Mouse (Mus musculus) skeletal muscle tissue, postnatal 0 days (tissue): ENCODE data around the gene Casp2. TPM values are rescaled to one million over a fixed set of nuclear protein-coding genes. Genes with fewer than 3 reads are reported as not detected.

Experiments used
- polyA plus RNA-seq: library from polyadenylated mRNA; unstranded; fragments of >200 nt; fragmentation: Nextera tagmentation; extraction: Ambion mirVana; gene quantifications from 2 replicates; pipeline ENCODE4 v1.2.1, GENCODE M21; 2015

Gene Casp2
- 10.2 and 10.5 TPM in 2 replicates for polyA plus RNA-seq

GRCm38 (mm10) chr6:42264626-42265312 lies at the start of gene Casp2:
Gene Casp2, plus strand, starts transcription at chr6:42264985.

GRCm38 (mm10) chr6:42215028-42215427 lies 49.8 kb upstream of the Casp2 start, which contains the start of gene Tas2r144:
Gene Tas2r144, plus strand, starts transcription at chr6:42215328.

GRCm38 (mm10) chr6:42245711-42246353 lies 19.0 kb upstream of the Casp2 start, which contains the start of gene Gstk1:
Gene Gstk1, plus strand, starts transcription at chr6:42245935.

DNA sequence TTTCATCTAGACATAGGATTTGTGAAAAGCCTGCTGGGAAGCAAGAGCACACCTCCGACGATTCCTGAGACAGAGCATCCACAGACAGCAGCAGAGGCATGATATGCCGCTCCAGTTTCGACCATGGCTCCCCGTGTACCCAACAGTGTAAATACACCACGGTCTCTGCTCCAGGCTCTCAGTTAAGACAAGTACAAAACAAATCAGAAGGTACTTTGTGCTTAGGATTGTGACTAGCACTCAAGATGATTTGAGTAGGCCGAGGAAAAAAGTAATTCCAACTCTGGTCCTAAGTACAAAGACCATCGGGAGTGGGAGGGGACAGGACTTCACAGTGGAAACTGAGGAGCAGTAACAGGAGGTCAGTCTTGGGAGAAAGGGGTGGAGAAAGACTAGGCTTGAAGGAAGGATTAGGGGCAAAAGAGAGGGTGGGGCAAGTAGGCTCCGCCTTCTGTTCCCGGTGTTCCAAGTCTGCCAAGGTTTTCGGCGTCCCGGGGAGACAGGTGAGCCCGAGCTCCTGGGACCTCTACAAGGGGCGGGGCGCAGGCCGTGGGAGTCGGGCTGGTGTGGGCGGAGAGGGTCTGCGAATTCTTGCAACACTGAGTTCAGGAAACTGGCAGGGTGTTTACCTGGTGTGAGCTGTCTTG lies 3.1 kb upstream of the Casp2 start, which contains the start of gene Tmem139:
TSS of gene Tmem139 (plus strand) at position 447 of the 647 bp plus-strand sequence.

GRCm38 (mm10) chr6:42286448-42286847 lies 21.7 kb downstream of the Casp2 start, which contains the start of gene Clcn1:
Gene Clcn1, plus strand, starts transcription at chr6:42286685.

GRCm38 (mm10) chr6:42324482-42325267 lies 59.9 kb downstream of the Casp2 start, which contains the start of gene Fam131b:
Gene Fam131b, minus strand, starts transcription at chr6:42324643.

Other genes with a start within 250 kb of the Casp2 start
- not detected in 2 replicates for gene Sva, start 226.6 kb upstream of the Casp2 start, polyA plus RNA-seq
- gene Tas2r139, start 124.0 kb upstream of the Casp2 start, polyA plus RNA-seq, result not detected in 2 replicates
- not detected in 2 replicates for gene Tas2r144, start 49.7 kb upstream of the Casp2 start, polyA plus RNA-seq
- gene Gstk1, start 19.1 kb upstream of the Casp2 start, polyA plus RNA-seq, result 10.9 and 13.3 TPM in 2 replicates
- gene Tmem139, start 3.0 kb upstream of the Casp2 start, polyA plus RNA-seq, result 0.22 TPM in 1 of 2 replicates, not detected in the other
- gene Clcn1, start 21.7 kb downstream of the Casp2 start, polyA plus RNA-seq, result 9.9 and 12.2 TPM in 2 replicates
- 0.10 and 0.14 TPM in 2 replicates for gene Fam131b, start 59.7 kb downstream of the Casp2 start, polyA plus RNA-seq
- 112 and 117 TPM in 2 replicates for gene Zyx, start 84.6 kb downstream of the Casp2 start, polyA plus RNA-seq
- 0.71 and 1.4 TPM in 2 replicates for gene Epha1, start 108.3 kb downstream of the Casp2 start, polyA plus RNA-seq
- gene Tas2r143, start 135.3 kb downstream of the Casp2 start, polyA plus RNA-seq, result not detected in 2 replicates
- gene Tas2r135, start 140.4 kb downstream of the Casp2 start, polyA plus RNA-seq, result not detected in 2 replicates
- gene Tas2r126, start 169.6 kb downstream of the Casp2 start, polyA plus RNA-seq, result not detected in 2 replicates
- gene Olfr458, start 200.2 kb downstream of the Casp2 start, polyA plus RNA-seq, result not detected in 2 replicates
- 0.02 TPM in 1 of 2 replicates, not detected in the other for gene Olfr457, start 211.3 kb downstream of the Casp2 start, polyA plus RNA-seq
- not detected in 2 replicates for gene Olfr456, start 222.2 kb downstream of the Casp2 start, polyA plus RNA-seq